Mouse (Mus musculus): ENCODE measurements around the gene Adamts2.

The Adamts2 gene

GRCm38 (mm10) chr11:50601641-50602355 lies at the start of gene Adamts2:
Gene Adamts2, plus strand, starts transcription at chr11:50602084.
- DNase-seq: peak; percentile 66 to 79

DNA sequence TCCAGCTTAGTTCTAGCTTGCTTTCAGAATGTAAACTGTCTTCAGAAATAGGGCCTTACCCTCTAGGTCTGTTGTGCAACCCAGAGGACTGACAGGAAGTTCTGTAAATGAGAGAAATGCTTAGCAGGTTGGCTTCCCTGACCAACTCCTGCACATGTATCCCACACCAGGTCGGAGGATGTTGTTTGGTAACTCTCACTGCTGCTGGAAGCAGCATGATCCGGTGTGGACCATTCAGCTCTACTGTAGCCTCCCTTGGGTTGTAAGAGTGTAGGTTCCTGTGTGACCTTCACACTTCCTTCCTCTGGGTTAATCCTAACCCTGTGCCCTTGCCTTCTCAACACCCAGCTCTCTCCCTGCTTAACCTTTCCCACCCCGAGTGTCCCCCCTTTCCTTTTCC lies 44.8 kb upstream of the Adamts2 start:
- DNase-seq: no peak

- no peak for DNase-seq
These were observed 42.8 kb upstream of the Adamts2 start for GRCm38 (mm10) chr11:50559108-50559507.

DNA sequence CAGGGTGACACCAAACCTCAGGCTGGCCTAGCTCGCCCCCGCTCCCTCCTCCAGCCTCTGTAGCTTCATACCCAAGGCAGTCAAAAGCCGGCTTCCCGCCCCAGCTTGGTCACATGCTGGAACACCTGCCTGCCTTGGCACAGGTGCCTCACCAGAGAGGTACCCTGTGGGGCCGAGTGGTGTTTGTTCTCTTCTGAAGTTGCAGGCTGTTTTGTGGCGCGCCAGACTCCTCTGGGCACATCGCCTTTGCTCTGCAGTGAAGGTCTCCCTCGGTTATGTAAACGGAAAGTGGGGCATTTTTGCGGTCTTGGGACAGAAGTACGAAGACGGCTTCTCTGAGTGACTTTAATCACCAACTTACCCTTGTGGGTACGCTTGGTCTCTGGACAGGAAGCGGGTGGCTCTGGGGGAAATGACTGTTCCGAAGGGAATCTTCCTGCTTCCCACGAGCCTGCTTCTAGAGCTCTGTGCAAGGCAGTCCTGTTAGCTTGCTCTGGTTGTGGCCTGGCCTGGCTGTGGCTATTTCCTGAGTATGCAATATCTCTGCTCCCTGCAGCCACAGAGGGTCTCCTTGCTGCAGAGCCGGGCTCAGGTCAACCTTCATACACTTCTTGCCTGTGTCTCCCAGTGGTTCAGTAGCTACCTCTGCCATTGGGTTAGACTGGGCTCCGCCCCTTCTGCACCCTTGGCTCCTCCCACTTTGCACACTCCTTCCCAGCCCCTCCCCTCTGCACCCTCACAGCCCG lies 36.2 kb upstream of the Adamts2 start:
- no peak for DNase-seq

DNA sequence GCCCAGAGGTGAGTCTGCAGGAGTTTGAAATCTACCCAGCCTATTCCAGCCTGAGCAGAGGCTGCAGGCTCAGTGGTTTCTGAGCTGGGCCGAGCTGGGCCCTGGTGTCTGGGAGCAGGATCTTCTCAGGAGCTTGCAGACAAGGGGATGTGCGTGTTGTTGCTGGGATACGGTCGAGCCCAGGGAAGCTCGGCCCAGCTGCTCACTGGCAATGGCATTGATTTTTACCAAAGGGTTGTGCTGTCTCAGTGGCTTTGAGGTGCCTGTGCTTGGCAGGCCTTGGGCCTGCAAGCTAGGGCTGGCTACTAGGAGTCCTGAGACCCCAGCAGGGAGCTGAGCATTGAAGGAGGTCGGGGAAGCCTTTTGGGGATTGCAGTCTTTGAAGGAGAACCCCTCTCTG lies 30.4 kb upstream of the Adamts2 start:
- no peak for DNase-seq

GRCm38 (mm10) chr11:50576521-50576920 lies 25.4 kb upstream of the Adamts2 start:
- no peak for DNase-seq

GRCm38 (mm10) chr11:50587026-50587425 lies 14.9 kb upstream of the Adamts2 start:
- peak; percentile 49 to 67 for DNase-seq

GRCm38 (mm10) chr11:50587787-50588186 lies 14.1 kb upstream of the Adamts2 start:
- peak; percentile 68 to 80 for DNase-seq

- peak; percentile 69 to 83 for DNase-seq
These were observed 12.8 kb upstream of the Adamts2 start for GRCm38 (mm10) chr11:50589060-50589459.

- no peak for DNase-seq
These were observed 10.8 kb upstream of the Adamts2 start for GRCm38 (mm10) chr11:50591053-50591452.

- DNase-seq: no peak
These were observed 8.9 kb upstream of the Adamts2 start for GRCm38 (mm10) chr11:50592892-50593553.

DNA sequence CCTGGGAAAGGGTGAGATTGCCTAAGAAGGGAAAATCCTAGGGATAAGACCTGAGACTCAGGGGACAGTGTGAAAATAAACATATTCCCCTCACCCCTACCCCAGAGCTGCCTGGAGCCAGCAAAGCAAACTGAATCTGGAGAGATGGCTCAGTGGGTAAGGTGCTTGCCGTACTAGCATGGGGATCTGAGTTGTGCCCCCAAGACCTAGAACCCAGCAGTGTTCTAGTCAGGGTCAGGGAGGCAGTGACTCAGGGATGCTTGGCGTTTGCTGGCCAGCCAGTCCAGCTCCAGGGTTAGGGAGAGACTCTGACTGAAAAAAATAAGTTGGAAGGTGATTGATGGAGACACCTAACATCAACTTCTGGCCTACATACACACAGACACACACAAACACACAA lies 5.3 kb upstream of the Adamts2 start:
- no peak for DNase-seq

DNA sequence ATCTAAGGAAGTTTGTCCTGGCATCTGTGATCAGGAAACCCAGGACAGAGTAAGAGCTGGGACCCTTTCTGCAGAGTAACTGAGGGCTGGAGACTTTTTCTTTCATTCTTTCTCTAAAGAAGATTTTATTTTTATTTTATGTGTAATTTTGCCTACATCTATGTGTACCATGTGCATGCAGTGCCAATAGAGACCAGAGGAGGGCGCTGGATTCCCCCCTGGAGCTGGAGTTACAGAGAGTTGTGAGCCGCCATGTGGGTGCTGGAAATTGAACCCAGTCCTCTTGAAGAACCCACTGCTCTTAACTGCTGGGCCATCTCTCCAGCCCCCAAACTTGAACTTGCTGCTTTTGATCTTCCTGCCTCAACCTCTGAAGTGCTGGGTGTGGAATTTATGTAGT lies 2.7 kb upstream of the Adamts2 start:
- DNase-seq: no peak

GRCm38 (mm10) chr11:50602356-50603081 lies 635 bp downstream of the Adamts2 start:
- peak; percentile 63 to 69 for DNase-seq

DNA sequence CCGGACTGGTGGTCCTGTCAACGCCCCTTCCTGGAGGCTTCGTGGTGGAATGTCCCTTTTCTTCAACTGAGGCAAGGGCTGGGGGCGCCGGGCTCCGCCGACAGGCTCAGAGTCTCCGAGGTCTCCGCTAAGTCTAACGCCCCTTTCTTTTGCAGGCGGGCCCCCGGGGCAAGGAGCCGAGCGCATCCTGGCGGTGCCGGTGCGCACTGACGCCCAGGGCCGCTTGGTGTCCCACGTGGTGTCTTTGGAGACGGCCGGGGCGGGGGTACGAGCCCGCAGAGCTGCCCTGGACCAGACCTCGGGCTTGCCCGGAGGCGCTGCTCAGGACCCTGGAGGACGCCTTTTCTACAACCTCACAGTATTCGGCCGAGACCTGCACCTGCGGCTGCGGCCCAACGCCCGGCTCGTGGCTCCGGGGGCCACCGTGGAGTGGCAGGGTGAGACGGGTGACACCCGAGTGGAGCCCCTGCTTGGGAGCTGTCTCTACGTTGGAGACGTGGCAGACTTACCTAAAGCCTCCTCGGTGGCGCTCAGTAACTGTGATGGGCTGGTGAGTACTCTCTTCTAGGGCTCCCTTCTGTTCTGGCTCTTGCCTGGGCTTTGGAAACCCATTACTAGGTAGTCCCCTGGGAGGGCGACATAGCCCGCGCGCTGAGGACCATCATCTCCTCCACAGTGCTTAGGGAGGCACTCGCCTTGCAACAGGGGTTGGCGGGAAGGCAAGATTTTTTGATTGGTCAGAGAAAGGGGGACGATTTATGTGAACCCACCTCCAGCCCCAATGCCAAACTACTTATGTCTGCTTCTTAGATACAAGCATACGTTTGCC lies 1.4 kb downstream of the Adamts2 start:
- DNase-seq: peak; percentile 57 to 70

DNA sequence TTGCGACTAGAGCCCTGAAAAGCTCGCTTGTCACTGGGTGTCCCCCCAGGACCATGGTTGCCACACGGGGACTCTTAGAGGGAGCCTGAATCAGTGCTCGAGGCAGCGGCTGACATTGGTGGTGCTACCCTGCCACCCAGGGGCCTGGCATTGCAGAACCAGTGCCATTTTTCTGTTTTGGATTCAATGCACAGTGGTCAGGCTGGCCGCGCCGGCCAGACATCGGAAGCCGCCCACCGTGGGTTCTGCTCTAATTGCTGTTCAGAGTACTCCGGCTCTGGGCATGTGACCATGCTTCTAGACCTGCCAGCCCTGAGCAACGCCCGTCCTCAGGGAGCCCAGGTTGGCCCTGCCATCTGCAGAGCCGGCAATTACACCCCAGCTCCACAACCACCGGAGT lies 2.5 kb downstream of the Adamts2 start:
- DNase-seq: peak in 1 of 2 experiments; percentile 46

- no peak for DNase-seq
These were observed 9.3 kb downstream of the Adamts2 start for GRCm38 (mm10) chr11:50611181-50611580.

DNA sequence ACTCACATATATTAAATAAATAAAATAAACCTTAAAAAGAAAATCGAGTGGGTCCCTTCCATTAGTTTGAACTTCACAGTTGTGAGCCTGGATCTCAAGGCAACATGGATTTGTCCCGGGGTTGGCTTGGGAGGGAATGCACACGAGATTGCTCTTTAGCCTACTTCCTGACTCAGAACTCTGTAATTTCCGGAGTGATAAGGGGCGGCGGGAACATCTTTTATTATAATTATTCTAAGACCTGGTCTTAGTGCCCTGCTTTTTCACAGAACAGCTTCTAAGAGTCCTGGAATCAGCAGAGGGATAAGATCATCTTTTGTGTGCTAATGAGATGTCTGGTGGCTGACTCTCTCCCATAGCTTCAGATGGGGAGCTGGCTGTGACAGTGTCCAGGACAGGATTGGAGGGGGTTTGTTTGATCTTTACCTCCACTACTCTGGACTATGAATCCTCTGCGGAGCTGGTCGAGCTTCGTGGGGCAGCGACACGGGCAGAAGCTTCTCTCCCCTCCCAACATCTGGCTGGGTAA lies 15.2 kb downstream of the Adamts2 start:
- DNase-seq: no peak

GRCm38 (mm10) chr11:50620926-50621325 lies 19.0 kb downstream of the Adamts2 start:
- DNase-seq: no peak

DNA sequence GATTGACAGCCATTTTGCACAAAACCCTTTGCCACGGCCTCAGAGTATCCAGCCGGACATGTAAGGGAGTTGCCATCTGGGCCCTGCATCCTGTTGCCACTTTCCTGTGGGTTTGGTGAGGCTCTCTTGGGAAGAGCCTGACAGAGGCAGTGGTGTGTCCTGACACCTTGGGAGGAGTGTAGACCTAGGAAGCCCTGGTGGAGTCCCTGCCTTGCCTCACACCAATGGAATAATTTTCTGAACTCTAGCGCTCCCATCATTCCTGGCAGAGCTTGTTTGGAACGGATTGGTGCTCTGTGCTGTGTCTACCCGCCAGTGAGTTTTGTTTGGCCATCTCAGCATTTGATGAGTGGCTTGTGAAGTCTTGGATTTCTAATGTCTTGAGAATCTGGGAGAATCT lies 19.5 kb downstream of the Adamts2 start:
- DNase-seq: no peak

GRCm38 (mm10) chr11:50622238-50622726 lies 20.4 kb downstream of the Adamts2 start:
- no peak for DNase-seq

DNA sequence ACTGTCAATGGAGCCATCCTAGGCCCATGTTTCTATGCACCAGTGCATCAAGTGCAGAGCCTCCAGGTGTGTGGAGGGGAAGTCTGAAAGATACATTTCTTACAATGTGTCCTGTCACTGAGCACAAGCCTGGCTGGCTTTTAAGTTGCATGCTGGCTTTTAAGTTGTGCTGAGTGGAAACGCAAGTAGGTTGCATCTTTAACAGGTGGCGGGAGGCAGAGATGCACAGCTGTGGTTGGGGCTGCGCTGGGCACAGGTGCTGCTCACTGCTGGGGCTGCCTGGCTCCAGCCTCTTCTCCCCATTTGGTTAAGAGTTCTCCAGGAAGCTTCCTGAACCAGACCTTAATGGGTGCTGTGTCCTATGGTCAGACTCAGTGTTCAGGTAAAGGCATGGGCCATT lies 21.9 kb downstream of the Adamts2 start:
- no peak for DNase-seq

All from cerebellum, postnatal 25 days (tissue).